Mouse (Mus musculus) lung, postnatal 0 days (tissue): ENCODE measurements at regions not wholly inside any gene's neighbourhood (a gene's known extent, or its start where the extent isn't known, plus 50 kb on each side); places are given as distances from the start of the nearest gene placed in this dataset.

ENCODE experiments used
- CTCF ChIP-seq: IDR thresholded peaks from 2 replicates; pipeline ENCODE4 v1.5.1; 2016; ENCODE audit warnings: antibody characterized with exemption, mild to moderate bottlenecking
- EP300 ChIP-seq: IDR thresholded peaks from 2 replicates; pipeline ENCODE4 v1.6.1; 2016; ENCODE audit warnings: antibody characterized with exemption, mild to moderate bottlenecking, control low read depth

DNA sequence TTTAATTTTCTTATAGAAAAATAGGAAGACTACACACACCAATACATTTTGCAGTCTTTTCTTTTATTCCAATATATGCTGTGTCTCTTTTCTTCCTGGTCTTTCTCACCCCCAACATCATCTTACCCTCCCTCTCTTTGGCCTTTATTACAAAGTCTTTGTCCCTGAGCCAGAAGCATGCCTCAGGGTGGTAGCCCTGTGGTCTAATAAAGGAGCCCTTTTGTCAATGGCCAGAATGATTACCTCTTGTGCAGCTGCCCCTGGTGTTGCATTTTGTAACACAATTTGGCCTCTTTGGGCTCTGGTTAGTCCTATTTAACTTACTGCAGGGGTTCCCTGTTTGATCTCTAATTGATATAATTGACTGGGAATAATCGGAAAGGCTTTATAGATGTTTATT, 636.7 kb downstream of the Pkhd1 start:
- TF ChIP-seq CTCF: no peak
- no peak for TF ChIP-seq EP300
